Mouse (Mus musculus) spleen, adult 2 months (tissue): Measurements from ENCODE around the gene Zfp664. TPM values are rescaled to one million over a fixed set of nuclear protein-coding genes. Genes with fewer than 3 reads are reported as not detected.

Source experiments
- DNase-seq, 2 experiments: peaks; one replicate each; pipeline versions ENCODE4 v3.0.0 to v3.0.0-alpha.2; 2012 to 2021; ENCODE audit warnings: low spot score in 2 of 2, low read depth in 1 of 2
- H3K27ac ChIP-seq: fragments of 200-500 bp; 2 replicates; pipeline ENCODE4 v1.5.1; 2012; ENCODE audit warnings: low read length, inconsistent platforms; ENCODE audit not compliant: insufficient read depth
- H3K27me3 ChIP-seq: fragments of 200-500 bp; 2 replicates; pipeline ENCODE4 v1.6.1; 2012; ENCODE audit warnings: mild to moderate bottlenecking, moderate library complexity, low read length, inconsistent platforms; ENCODE audit not compliant: control insufficient read depth, insufficient read depth
- H3K36me3 ChIP-seq: fragments of 200-500 bp; 2 replicates; pipeline ENCODE4 v1.6.1; 2012; ENCODE audit warnings: mild to moderate bottlenecking, low read length, inconsistent platforms; ENCODE audit not compliant: control insufficient read depth, insufficient read depth
- H3K4me1 ChIP-seq: fragments of 200-500 bp; 2 replicates; pipeline ENCODE4 v1.6.1; 2011; ENCODE audit warnings: inconsistent platforms; ENCODE audit not compliant: control insufficient read depth, insufficient read depth, insufficient read length
- H3K4me3 ChIP-seq: fragments of 200-500 bp; 2 replicates; pipeline ENCODE4 v1.5.1; 2011; ENCODE audit warnings: mild to moderate bottlenecking, inconsistent platforms; ENCODE audit not compliant: insufficient read depth, insufficient read length; ENCODE audit errors: extremely low read depth
- CTCF ChIP-seq: fragments of 200-500 bp; IDR thresholded peaks from 2 replicates; pipeline ENCODE4 v1.5.1; 2011; ENCODE audit warnings: mild to moderate bottlenecking, inconsistent platforms; ENCODE audit not compliant: insufficient read depth, insufficient read length, insufficient replicate concordance; ENCODE audit errors: extremely low read depth
- POLR2A ChIP-seq: fragments of 200-500 bp; IDR thresholded peaks from 2 replicates; pipeline ENCODE4 v1.6.1; 2011; ENCODE audit warnings: low read depth, low read length, inconsistent platforms
- WGBS: fragments of 180-500 bp; shearing (Covaris S2); methylation state at CpG from one replicate; pipeline ENCODE4 v1.1.7; 2018; 5-methylcytosine and 5-hydroxymethylcytosine counted together
- polyA plus RNA-seq: library from polyadenylated mRNA; depleted of rRNA; stranded (reverse); fragments of >200 nt; gene quantifications from 2 replicates; pipeline ENCODE4 v1.2.3, GENCODE M21; 2012

Gene Zfp664
- polyA plus RNA-seq, 1 experiment = 7.9 TPM

DNA sequence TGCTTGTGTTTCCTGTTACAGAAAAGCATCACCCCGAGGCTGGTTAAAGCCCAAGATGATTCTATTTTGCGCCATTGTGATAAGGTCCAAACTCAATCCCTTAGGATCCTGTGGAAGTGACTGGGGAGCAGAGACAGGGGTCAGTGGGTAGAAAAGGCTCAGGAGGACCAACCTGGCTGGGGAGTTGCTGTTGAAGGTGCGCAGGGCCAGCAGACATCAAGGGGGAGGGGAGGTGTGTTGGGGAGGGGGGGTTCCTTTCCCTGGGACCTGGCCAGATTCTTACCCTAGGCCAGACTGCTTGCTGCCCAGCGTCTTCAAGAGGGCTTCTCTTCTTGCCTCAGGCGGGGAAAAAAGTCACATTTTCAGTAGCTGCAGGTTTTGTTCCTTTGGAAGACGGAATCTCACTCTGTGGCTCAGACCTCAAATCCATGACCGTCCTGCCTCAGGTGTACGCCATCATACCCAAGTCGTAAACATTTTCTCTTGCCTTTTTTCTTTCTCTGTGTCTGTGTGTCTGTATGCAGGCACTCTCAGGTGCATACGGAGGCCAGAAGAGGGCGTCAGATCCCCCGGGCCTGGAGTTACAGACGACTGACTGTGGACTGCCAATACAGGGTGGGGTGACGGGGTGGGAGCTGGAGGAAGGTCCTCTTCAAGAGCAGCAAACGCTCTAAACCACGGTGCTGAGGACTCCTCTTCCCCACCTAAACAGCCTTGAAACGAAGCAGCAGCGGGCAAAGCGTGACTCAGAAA lies 38.4 kb downstream of the Zfp664 start:
- Histone ChIP-seq H3K36me3 (no peaks in the 10 kb centered on the region), H3K4me1 (no peaks in the 10 kb centered on the region), H3K27me3 (no peaks in the 10 kb centered on the region), H3K4me3 (no peak overlapping the region), H3K27ac (no peak overlapping the region)
- TF ChIP-seq CTCF (no peak), POLR2A (no peak)
- no peak for DNase-seq
- WGBS = 72% methylated on average over 19 of the region's 19 CpGs

DNA sequence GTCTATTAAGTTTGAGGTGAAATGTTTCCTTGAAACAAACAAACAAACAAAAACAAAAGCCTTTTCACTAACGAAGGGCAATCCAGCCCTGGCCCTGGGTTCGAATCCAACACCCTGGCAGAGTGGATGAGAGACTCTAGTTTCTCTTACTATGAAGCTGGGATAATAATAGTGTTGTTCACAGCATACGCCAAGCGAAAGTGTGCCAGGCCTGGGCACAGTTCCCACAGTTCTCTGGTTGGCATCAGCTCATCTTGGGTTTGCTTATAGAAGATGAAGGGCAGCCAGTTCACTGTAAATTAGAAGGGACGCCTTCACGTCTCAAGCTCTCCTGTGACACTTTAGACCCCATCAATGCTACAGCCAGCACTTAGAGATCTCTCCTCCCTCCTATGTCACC lies 39.2 kb downstream of the Zfp664 start:
- no peaks in the 10 kb centered on the region for H3K27me3 ChIP-seq
- no peak overlapping the region for H3K27ac ChIP-seq
- 89% methylated on average over 6 of the region's 6 CpGs for WGBS
- H3K4me1 ChIP-seq = no peaks in the 10 kb centered on the region
- TF ChIP-seq CTCF = no peak
- TF ChIP-seq POLR2A = no peak
- no peak for DNase-seq
- no peaks in the 10 kb centered on the region for H3K36me3 ChIP-seq
- no peak overlapping the region for H3K4me3 ChIP-seq

DNA sequence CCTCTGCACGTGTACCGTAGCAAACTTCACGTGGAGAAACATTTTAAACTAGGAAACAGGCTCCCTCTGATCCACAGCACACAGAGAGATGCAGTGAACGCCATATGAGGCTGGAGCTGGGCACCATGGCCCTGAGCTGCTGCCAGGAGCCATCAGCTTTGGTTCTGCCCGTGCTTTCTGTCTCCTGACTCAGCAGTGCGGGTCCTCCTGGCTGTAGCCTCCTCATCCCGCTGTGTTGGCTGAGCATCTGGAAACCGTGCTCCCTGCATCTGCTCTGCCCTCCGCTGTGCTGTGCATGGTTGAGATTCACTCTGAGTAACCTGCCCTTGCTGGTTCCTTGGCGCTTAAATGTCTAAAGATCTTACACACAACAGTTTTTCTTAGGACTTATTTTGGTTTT lies 39.7 kb downstream of the Zfp664 start:
- no peak for DNase-seq
- no peaks in the 10 kb centered on the region for H3K4me1 ChIP-seq
- 86% methylated on average over 10 of the region's 10 CpGs for WGBS
- H3K4me3 ChIP-seq = no peak overlapping the region
- no peak for TF ChIP-seq POLR2A
- no peak for TF ChIP-seq CTCF
- H3K27me3 ChIP-seq = no peaks in the 10 kb centered on the region
- no peaks in the 10 kb centered on the region for H3K36me3 ChIP-seq
- no peak overlapping the region for H3K27ac ChIP-seq

DNA sequence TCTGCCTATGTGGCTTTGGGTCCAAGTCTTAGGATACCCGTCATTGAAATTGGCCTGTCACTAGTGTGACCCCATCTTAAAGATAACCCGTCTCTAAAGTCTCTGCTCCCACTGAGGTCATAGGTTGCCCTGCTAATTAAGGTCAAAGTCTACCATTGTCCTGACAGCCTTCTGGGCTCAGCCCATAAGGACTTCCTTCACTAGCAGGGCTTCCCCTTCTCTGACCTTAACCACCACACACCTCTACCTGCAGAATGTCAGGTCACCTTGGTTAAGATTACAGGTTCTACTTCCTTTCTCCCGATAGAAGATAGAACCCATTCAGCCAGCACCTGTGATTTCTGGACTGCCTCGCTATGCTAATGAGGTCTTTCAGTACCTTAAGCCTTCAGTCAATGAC lies 41.4 kb downstream of the Zfp664 start:
- WGBS = 85% methylated on average over 4 of the region's 4 CpGs
- Histone ChIP-seq H3K36me3 (no peaks in the 10 kb centered on the region), H3K27ac (no peak overlapping the region), H3K4me3 (no peak overlapping the region), H3K27me3 (no peaks in the 10 kb centered on the region), H3K4me1 (no peaks in the 10 kb centered on the region)
- TF ChIP-seq CTCF = no peak
- no peak for TF ChIP-seq POLR2A
- DNase-seq = no peak

DNA sequence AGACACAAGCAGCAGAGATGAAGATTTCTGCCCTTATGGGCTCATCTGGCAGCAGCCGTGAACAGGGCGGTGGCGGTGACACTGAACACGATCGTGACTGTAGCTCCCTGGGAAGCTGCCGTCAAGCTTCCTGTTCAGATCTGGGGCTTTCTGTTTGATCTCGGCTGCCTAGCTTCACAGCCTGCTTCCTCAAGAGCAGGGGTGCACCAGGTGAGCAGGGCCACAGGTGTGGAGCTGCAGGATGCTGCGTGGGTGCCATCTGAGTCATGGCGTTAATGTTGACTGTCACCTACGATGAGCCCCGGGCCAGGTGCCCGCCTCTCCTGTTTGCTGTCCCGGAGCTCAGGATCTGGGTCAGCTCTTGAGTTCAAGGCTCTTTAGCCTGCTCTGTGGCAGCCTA lies 44.4 kb downstream of the Zfp664 start:
- DNase-seq = no peak
- Histone ChIP-seq H3K27ac (no peak overlapping the region), H3K4me1 (no peaks in the 10 kb centered on the region), H3K4me3 (no peak overlapping the region), H3K27me3 (no peaks in the 10 kb centered on the region), H3K36me3 (no peaks in the 10 kb centered on the region)
- TF ChIP-seq CTCF (no peak), POLR2A (no peak)
- WGBS = 45% methylated on average over 13 of the region's 13 CpGs

DNA sequence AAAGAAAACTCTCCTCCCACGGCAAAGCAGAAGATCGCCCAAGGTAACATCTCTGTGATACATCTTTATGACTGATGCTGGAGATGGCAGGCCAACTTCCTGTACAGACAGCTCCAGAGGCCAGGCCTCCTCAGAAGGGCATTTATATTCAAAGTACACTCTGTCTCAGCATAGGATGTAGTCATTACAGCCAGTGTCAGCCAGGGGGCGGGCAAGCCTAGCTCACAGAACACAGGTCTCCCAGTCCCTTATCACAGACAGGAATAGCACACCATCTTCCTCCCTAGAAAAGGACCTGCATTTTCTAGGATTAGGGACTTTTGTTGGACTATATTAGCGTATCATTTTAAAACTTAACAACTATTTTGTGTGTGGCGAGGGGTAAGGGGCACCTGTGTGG lies 46.4 kb downstream of the Zfp664 start:
- no peak overlapping the region for H3K27ac ChIP-seq
- no peak overlapping the region for H3K4me3 ChIP-seq
- TF ChIP-seq POLR2A (no peak), CTCF (peak; percentile 64; the same call in 1 of the 2 replicates)
- H3K4me1 ChIP-seq = no peaks in the 10 kb centered on the region
- H3K27me3 ChIP-seq = no peaks in the 10 kb centered on the region
- 28% methylated on average over 5 of the region's 5 CpGs for WGBS
- DNase-seq = peak in 1 of 2 experiments; percentile 63
- no peaks in the 10 kb centered on the region for H3K36me3 ChIP-seq

DNA sequence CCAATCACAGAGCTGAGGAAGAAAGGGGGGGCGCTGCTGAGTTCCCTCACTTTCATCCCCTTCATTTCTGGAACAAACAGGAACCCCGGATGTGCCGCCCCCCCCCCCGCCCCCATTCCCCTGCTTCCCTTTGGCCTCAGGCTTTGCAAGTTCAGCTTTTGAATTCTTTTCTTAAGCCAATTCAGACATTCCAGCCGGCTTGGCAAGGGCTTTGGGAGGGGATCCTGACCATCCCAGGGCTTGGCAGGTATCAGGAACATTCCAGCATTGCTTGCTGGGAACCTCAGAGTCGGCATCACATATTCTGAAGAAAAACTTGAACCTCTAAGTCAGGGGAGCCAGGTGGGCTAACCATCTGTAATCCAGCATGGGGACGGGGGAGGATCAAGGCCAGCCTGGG lies 49.8 kb downstream of the Zfp664 start:
- H3K36me3 ChIP-seq = no peaks in the 10 kb centered on the region
- H3K27me3 ChIP-seq = no peaks in the 10 kb centered on the region
- DNase-seq = no peak
- no peak overlapping the region for H3K27ac ChIP-seq
- WGBS = 79% methylated on average over 6 of the region's 7 CpGs
- H3K4me3 ChIP-seq = no peak overlapping the region
- TF ChIP-seq POLR2A = no peak
- no peak for TF ChIP-seq CTCF
- H3K4me1 ChIP-seq = no peaks in the 10 kb centered on the region
